Mouse (Mus musculus): ENCODE measurements around the gene Card19.

Card19 gene

DNA sequence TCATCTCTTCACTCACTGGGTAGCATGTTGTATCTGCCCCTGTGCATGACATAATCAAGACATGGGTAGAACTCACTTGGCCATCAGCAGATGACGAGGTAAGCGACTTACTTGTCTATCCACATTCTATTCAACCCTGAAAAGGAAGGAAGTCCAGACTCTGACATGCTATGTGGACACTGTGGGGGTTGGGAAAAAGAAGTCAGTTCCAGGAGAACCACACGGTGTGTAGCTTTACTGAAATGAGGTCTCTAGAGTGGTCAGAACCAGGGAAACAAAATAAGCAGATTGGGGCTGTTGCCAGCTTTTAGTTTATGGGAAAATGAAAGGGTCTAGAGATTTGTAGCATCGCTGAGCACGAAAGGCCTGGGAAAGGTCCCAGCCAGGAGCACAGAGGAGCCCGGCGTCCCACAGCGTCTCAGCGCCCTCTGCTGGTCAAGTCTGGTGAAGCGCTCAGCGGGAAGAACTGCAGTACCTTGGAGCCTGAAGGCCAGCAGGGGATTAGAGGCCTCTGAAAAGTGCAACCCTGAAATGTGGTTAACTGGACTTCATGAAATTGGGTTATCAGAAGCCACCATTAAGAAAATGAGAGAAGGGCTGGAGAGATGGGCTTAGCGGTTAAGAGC, 42.8 kb downstream of the Card19 start:
- DNase-seq (ENCODE audit: low read depth, low spot score): peak; percentile 68

DNA sequence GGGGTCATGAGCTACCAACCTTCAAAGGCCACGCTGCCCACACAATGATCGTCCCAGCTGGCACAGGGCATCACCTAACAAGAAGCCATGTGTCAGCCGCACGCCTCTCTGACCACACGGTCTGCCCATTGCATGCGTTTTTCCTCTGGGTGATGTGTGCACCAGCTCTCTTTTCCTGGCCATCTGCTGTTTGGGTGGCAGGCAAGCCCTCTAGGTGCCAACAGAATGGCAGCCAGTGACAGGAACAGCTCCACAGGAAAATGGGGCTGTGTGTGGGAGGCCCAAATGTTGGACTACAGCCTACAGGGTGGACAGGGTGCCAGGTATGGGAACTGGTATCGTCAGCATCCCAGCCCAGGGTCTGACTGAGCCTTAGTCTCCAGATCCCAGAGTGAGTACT, 43.5 kb downstream of the Card19 start:
- DNase-seq (ENCODE audit: low read depth, low spot score): no peak

- DNase-seq (ENCODE audit: low read depth, low spot score): no peak
Measured at GRCm38 (mm10) chr13:49171729-49172128, 44.1 kb downstream of the Card19 start.

DNA sequence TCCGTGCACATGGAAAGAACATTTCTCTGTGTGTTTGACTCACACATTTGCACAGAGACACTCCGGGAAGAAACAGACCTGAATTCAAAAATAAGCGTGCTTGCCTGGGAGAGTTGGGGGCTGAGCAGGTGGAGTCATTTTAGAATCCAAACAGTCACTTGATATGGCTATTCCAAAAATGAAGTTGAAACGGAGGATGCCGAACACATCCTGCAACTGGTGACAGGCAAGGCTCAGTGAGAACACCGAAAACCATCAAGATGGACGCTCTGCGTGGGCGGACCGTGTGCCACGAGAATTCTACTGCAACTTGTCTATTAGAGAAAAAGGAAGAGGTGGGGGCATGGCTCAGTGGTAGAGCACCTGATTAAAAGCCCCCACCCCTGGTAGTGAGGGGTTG, 45.2 kb downstream of the Card19 start:
- DNase-seq (ENCODE audit: low read depth, low spot score): no peak

DNA sequence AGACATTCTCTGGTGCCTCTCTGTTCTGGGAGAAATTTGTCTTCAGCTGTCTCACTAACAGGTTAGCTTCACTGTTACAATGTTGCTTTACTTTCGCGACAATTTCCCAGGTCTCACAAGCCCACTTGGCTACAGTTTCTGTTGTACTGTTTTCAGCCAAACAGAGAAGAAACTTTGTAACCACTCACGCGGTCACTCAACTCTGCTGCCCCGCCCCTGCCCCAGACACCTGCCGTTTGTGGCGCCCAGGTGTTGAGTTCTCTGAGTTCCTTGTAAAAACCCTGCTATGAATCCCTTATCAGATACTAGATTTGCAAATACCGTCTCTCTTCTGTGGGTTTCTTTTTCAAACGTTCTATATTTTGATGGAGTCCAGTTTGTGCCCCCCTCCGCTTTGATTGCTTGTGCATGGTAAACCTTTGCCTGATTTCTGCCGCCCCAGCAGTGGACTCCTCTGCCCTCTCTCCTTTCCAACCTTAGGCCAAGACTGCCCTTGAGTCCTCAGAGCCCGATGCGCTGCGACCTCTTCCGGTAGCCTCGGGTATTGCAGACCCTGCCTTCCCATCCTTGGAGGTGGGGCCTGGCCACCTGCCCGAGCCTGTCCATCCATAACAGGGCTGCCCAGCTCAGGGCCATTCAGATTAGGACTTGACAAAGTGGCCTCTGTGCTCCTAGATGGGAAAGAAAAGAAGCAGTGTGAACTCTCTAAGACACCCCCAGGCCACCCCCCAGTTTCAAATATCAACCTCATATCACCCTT, 46.2 kb downstream of the Card19 start:
- DNase-seq (ENCODE audit: low read depth, low spot score): peak; percentile 53

DNA sequence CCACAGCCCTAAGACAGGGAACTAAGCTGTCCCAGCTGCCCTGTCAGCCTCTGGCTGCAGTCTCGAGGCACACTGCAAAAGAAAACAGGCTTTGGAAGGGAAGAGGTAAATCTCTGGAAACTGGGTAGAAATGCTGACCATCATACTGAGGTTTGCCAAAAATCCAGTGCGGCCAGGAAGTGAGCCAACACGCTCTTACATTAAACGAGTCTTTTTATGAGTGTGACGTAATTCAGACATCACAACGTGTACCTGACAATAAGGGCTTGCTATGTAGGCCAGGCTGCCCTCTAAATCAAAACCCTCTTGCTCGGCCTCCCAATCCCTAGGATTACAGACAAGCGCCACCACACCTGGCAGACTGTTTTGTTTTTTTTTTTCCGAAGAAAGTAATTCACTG, 48.8 kb downstream of the Card19 start:
- DNase-seq (ENCODE audit: low read depth, low spot score): no peak

- DNase-seq (ENCODE audit: low read depth, low spot score): no peak
Measured at GRCm38 (mm10) chr13:49163645-49164044, 52.2 kb downstream of the Card19 start.

DNA sequence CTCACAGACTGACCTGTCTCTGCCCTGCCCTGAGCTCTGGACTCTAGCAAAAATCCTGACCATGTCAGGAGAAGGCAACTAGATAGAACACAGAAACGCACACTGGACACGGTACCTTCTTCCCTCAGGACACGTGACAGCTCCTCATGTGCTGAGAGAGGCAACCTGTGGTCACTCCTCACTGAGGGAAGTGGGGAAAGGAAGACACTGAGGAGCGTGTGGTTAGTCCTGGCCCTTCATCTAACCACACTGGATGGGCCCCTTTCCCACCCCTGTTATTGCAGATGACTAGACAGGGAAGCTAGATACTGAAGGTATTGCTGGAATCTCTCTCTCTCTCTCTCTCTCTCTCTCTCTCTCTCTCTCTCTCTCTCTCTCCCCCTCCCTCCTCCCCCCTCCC, 53.1 kb downstream of the Card19 start:
- no peak for DNase-seq (ENCODE audit: low read depth, low spot score)

DNA sequence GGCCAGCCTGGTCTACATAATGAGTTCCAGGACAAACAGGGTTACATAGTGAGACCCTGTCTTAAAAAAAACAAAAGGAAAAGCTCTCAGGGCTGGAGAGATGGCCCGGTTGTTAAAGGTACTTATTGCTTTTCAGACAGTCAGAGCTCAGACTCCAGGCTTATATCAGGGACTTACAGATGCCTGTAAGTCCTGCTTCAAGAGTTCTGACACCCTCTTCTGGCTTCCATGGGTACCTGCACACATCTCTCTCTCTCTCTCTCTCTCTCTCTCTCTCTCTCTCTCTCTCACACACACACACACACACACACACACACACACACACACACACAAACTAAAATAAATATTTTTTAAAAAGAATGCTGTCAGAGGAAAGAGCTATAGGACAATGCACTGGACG, 54.6 kb downstream of the Card19 start:
- no peak for DNase-seq (ENCODE audit: low read depth, low spot score)

- no peak for DNase-seq (ENCODE audit: low read depth, low spot score)
Measured at GRCm38 (mm10) chr13:49158040-49158713, 57.7 kb downstream of the Card19 start.

GRCm38 (mm10) chr13:49156645-49157044, 59.2 kb downstream of the Card19 start:
- DNase-seq (ENCODE audit: low read depth, low spot score): no peak

- DNase-seq (ENCODE audit: low read depth, low spot score): no peak
Measured at GRCm38 (mm10) chr13:49154621-49155020, 61.2 kb downstream of the Card19 start.

- no peak for DNase-seq (ENCODE audit: low read depth, low spot score)
Measured at GRCm38 (mm10) chr13:49154028-49154427, 61.8 kb downstream of the Card19 start.
